Mouse (Mus musculus) c-Kit-positive CD71-negative TER-119-negative erythroid progenitor cells, embryonic 14.5 days (primary cell): ENCODE measurements around the gene Nxn.

ENCODE experiments used
- DNase-seq: peaks from one replicate; pipeline ENCODE4 v3.0.0-alpha.2; 2013; ENCODE audit warnings: low read depth

Gene Nxn

DNA sequence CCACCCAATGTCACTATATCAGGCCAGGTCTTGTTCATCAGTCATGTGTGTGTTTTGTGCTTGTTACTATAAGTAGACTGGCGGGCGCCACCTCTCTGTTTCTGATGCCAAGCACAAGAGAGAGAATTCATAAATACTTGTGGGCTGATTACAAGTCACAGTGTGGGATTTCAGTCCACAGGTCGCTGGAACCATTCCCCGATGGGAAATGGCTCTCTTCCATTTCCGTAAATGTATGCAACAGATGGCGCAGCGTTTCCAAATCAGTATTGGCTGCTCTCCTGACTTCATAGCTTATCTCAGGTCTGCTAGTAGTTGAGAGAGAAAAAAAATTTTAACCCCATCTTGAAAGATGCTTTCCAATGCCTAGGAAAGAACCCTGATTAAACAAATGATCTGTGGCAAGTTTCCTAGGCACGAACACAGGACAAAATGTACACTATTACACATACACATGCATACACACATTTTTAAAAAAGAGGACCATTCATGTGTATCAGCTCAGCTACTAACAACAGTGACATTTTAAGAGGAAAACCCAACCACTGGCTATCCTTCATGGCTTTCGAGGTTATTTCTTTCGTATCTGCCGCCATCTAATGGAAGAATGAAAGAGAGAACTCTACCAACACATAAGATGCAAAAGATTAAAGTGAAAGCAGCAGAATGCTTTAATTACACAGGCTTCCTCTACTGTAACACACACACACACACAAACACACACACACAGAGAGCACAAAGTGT, 819 bp upstream of the Nxn start:
- DNase-seq: no peak

GRCm38 (mm10) chr11:76398312-76398797, 585 bp downstream of the Nxn start:
- DNase-seq: no peak

DNA sequence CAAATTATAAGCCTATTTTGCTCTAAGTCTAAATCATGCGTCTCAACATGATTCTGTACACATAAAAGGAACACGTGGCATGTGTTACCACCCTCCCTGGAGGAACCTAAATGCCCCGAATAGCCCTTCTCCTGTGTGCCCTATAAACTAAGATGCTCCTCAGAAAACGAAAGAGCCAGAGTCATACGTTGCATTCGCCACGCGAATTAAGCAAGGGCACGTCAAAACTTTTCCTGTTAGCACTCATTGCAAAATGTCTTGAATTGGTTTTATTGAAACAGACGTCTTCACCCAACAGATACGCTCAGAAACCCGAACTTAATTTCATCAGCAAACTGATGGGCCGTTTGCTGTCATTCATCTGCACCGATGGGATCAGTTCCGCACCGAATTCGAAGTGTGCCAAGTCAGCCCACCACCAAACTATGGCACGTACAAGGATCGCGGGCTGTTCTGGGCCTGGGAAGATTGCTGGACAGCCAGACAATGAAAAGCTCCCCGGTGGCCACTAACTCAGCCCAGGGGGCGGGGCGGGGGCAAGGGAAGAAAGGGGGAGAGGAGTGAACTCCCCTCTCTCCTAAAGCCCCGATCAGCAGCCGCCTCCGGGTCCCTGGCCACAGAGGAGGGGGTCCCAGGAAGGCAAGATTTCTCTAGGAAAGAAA, 1.2 kb downstream of the Nxn start:
- DNase-seq: no peak

DNA sequence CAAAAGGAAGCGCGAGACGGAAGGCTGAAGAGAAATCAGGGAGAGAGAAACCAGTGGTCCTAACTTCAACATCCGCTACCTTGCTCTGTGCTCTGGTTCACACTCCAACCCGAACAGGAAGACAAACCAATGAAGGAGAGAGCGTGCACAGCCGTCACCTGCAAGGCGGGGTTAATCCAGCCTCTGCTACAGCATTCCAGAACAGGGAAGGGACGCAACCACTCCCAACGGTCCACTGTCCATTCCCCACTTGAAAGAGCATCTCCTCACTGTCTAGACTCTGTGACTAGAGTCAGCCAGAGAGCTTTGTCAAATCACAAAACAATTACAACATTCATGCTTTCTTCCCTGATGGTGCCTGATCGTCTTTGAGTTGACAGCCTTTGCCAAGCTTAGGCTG, 5.9 kb downstream of the Nxn start:
- DNase-seq: no peak

DNA sequence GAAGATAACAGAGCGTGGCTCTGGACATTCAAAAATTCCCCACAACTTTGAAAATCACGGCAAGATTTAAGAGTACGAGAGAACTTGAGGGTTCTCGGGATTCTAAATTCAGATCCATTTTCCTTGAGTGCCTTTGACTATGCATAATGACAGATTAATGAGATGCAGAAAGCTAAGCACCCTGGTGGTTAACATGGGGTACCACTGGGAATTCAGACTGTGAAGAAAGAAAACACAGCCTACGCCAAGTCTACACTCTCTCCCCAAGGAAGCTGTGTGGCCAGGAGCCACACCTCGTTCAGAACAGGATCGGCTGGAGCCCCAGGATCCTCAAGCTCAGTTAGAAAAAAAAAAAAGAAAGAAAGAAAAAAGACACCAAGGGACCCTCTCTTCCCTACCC, 6.4 kb downstream of the Nxn start:
- DNase-seq: no peak

- DNase-seq: no peak
These were observed 10.2 kb downstream of the Nxn start for GRCm38 (mm10) chr11:76388711-76389110.

DNA sequence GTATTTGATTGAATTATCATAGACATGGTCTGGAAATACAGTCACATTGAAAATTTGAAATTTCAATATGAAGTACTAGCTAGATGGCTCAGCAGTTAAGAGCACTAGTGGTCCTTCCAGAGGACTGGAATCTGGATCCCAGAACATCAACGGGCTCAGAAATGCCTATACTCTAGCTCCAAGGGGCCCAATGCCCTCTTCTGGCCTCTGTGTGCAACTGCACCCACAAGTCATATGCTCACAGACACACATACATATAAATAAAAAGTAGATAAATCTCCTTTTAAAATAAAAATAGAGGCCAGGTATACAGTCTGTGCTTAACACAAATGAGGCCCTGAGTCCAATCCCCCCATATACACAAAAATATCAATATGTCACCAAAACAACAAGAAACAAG, 11.8 kb downstream of the Nxn start:
- no peak for DNase-seq

- DNase-seq: no peak
These were observed 13.2 kb downstream of the Nxn start for GRCm38 (mm10) chr11:76385746-76386145.

DNA sequence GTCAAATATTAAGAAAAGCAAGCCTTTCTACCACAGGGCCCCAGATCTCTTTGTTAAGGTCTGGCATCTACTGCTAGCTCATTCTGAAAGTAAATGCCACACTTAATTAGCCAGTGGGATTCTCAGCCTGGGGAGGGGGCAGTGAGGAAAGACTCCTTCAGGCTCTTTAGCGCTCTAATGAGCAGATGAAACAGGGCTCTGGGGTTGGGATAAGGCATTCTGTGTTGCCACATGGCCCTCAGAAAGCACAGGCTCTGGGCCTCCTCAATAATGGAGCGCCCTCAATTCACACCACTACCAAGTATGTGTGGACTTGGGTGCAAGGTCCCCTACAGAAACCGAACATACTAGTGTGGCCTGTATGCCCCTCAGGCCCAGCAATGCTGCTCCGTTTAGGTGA, 13.9 kb downstream of the Nxn start:
- no peak for DNase-seq

DNA sequence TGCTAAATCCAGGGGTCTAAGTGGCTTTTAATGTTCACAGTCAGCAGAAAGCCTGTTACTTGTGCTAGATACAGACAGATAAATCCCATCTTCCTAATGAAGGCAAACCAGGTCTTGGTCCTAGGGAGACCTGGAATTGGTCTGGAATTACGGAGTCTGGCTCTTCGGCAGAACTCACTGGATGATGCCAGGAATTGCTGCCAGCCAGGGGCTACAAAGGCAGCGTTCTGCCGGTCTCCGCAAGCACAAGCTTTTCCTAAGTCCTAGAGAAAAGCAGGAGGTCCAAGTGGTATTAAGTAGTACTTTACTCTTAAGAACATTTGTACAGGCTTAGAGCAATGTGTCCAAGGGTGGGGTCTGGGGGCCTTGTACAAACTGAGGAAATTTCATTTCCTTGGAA, 14.6 kb downstream of the Nxn start:
- DNase-seq: no peak

DNA sequence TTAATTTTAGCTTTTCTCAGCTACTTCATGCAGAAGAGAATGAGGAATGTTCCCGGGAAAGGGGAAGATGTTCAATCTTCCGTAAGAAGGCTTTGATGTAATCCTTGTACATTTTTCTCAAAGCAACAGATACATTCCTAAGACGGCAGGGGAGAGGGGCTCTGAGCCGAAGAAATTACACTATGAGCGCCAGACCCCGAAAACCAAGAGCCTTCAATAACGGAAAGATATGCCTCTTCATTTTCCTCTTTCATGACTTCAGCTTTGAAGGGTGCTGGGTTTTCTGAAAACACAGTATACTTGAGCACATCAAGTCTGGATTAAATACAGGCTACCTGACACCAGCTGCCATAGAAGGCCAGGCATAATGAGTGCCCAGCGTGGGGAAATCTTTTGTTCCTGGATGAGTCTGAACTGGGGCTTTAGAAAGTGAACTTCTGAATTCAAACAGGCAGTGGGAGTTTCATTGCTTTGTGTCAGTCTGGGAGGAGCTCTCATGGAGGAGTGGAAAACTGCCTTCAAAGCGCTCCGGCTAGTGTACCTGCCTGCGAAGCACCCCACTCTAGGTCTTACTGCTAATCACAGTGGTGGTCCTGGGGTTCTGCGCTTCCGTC, 16.1 kb downstream of the Nxn start:
- DNase-seq: no peak

DNA sequence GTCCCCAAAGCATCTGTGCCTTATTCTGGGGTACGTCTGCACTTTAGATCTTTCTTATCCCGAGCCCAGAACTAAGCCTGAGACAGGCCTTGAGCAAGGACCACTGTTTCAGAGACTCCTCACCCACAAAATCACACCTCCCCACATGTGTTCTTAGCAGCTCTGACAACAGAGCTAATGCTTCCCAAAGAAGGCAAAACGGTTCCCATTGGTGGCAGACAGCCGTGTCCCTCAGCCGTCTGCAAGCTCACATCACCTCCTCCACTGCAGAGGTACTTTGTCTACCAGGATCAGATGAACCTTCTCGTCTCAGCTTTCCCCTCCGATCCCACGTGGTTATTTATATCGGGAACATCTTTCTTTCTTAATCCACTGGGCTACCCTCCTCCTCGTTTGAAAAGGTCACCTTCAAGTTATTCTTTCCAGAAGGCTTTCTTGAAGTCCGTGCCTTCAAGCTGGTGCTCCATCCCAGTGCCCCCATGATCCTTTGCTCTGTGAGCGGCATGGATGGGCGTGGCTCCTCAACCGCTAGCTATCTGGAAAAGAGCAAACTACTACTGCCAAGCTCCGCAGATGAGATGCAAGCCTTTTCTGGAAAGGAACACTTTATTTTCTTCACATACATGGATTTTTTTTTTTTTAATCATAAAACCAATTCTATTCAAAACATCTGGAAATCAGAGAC, 17.6 kb downstream of the Nxn start:
- no peak for DNase-seq

GRCm38 (mm10) chr11:76379921-76380544, 18.9 kb downstream of the Nxn start:
- DNase-seq: no peak

DNA sequence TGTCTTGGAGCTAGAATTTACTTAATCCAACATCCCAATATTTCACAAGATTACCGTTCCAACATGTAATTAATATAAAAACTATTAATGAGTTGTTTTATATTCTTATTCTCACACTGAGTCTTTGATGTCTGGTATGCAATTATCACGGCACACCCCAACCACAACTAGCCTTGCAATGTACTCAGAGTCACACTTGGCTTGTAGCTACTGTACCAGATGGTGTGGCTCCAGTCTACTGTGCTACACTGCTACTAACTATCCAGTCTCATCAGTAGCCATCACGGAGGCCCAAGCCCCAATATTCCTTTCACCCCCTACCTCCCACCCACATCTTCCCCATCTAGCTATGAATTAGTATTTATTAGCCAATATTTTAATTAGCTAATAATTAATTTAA, 22.5 kb downstream of the Nxn start:
- DNase-seq: no peak

GRCm38 (mm10) chr11:76374491-76375185, 24.3 kb downstream of the Nxn start:
- DNase-seq: no peak

GRCm38 (mm10) chr11:76372534-76372933, 26.4 kb downstream of the Nxn start:
- DNase-seq: no peak

GRCm38 (mm10) chr11:76372120-76372519, 26.8 kb downstream of the Nxn start:
- DNase-seq: no peak

DNA sequence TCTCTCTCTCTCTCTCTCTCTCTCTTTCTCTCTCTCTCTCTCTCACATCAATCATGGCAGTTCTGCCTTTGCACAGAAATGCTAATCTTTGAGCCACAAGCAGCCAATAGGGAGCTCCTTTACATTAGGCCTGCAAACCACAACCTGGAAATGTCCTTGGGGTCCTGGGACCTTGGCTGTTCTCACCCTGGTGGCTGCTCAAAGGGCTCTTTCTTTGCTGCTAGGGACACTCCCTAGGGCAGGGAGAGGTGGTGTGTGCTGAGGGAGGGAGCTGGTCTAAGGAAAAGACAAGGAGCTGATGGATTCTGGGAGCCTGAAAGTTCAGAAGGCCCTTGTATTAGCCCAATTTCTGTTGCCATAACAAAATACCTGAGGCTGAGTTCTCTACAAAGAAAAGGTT, 28.4 kb downstream of the Nxn start:
- no peak for DNase-seq

GRCm38 (mm10) chr11:76366720-76367119, 32.2 kb downstream of the Nxn start:
- DNase-seq: no peak

GRCm38 (mm10) chr11:76364038-76364437, 34.9 kb downstream of the Nxn start:
- no peak for DNase-seq

DNA sequence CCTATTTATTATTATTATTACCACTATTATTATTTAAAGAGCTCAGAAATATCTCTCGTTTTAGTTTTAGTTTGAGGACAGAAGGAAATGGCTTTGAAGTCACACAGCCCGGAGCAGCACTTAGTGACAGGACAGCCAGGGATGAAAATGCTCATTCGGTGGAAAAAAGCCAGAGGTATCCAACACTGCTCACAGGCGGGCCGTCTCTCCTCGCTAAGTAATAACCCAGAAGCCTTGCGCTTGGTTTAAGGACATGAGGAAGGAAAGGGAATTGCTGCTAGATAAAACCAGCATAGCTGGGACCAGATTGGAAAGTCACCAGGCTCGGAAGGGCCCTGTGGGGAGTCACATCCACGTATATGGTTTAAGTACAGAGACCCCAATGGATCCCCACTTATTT, 35.3 kb downstream of the Nxn start:
- DNase-seq: no peak

GRCm38 (mm10) chr11:76363178-76363577, 35.8 kb downstream of the Nxn start:
- DNase-seq: no peak
